Mouse (Mus musculus) liver, embryonic 14.5 days (tissue): Measurements from ENCODE around the gene Strbp. TPM values are rescaled to one million over a fixed set of nuclear protein-coding genes. Genes with fewer than 3 reads are reported as not detected.

ENCODE experiments used
- ATAC-seq: fragments of 200-750 bp; cut with Nextera tagmentation; 2 replicates; pipeline ENCODE4 v1.8.0; 2017; ENCODE audit warnings: moderate number of reproducible peaks, mild to moderate bottlenecking, moderate library complexity; ENCODE audit not compliant: insufficient read depth
- DNase-seq, 3 experiments: peaks; one replicate each; pipeline ENCODE4 v3.0.0-alpha.2; 2012 to 2013; ENCODE audit warnings: low read depth in 3 of 3, low spot score in 3 of 3
- H3K27ac ChIP-seq: fragments of 300-500 bp; sonication (generic); 2 replicates; pipeline ENCODE4 v1.5.1; 2014; ENCODE audit warnings: moderate library complexity, mild to moderate bottlenecking, control low read depth, inconsistent platforms
- H3K27me3 ChIP-seq: fragments of 300-500 bp; sonication (generic); 2 replicates; pipeline ENCODE4 v1.6.1; 2014; ENCODE audit warnings: mild to moderate bottlenecking, low read length, moderate library complexity; ENCODE audit not compliant: control insufficient read depth, insufficient read depth
- H3K36me3 ChIP-seq: fragments of 300-500 bp; sonication (generic); replicated peaks from 2 replicates; pipeline ENCODE4 v1.6.1; 2014; ENCODE audit warnings: low read depth; ENCODE audit not compliant: control insufficient read depth, insufficient read depth
- H3K4me1 ChIP-seq, 2 experiments: fragments of 200-500 bp in 1 of 2; fragments of 300-500 bp in 1 of 2; sonication (generic) in 1 of 2; replicated peaks; 2 replicates each; pipeline ENCODE4 v1.6.1; 2012 to 2014; ENCODE audit warnings: antibody characterized with exemption in 1 of 2, inconsistent platforms in 1 of 2, low read length in 1 of 2; ENCODE audit not compliant: control insufficient read depth in 2 of 2, insufficient read depth in 2 of 2
- H3K4me2 ChIP-seq: fragments of 300-500 bp; sonication (generic); 2 replicates; pipeline ENCODE4 v1.6.1; 2014; ENCODE audit warnings: low read depth, mild to moderate bottlenecking, control low read depth, moderate library complexity
- H3K4me3 ChIP-seq, 2 experiments: fragments of 200-500 bp in 1 of 2; fragments of 300-500 bp in 1 of 2; sonication (generic) in 1 of 2; 2 replicates each; pipeline ENCODE4 v1.5.1; 2012 to 2014; ENCODE audit warnings: low read depth in 2 of 2, low read length in 2 of 2, mild to moderate bottlenecking in 2 of 2, control low read depth in 1 of 2, inconsistent platforms in 1 of 2, moderate library complexity in 1 of 2; ENCODE audit not compliant: insufficient read depth in 1 of 2
- H3K9ac ChIP-seq: fragments of 300-500 bp; sonication (generic); replicated peaks from 2 replicates; pipeline ENCODE4 v1.6.1; 2014; ENCODE audit warnings: mild to moderate bottlenecking, control low read depth, moderate library complexity
- H3K9me3 ChIP-seq: fragments of 300-500 bp; sonication (generic); 2 replicates; pipeline ENCODE4 v1.6.1; 2016; ENCODE audit warnings: low read length, mixed read lengths; ENCODE audit not compliant: control insufficient read depth
- CTCF ChIP-seq: IDR thresholded peaks from 2 replicates; pipeline ENCODE4 v1.5.1; 2016; ENCODE audit warnings: antibody characterized with exemption, low read depth, control low read depth
- EP300 ChIP-seq: IDR thresholded peaks from 2 replicates; pipeline ENCODE4 v1.6.1; 2016; ENCODE audit warnings: antibody characterized with exemption, low read depth
- WGBS: fragments of 180-500 bp; shearing (Covaris S2); extraction: QIAGEN DNeasy Blood & Tissue Kit; methylation state at CpG from one replicate; pipeline ENCODE4 v1.1.7; 2014; ENCODE audit not compliant: insufficient replicate concordance; 5-methylcytosine and 5-hydroxymethylcytosine counted together
- polyA plus RNA-seq, 2 experiments: library from polyadenylated mRNA; depleted of rRNA in 1 of 2; stranded (reverse) in 1 of 2; unstranded in 1 of 2; fragments of >200 nt; fragmentation: Nextera tagmentation in 1 of 2; extraction: Ambion mirVana in 1 of 2; gene quantifications; 2 replicates each; pipeline versions ENCODE4 v1.2.1 to v1.2.3; 2012 to 2014

Gene Strbp
- polyA plus RNA-seq, 2 experiments, result 8.3 to 16.4 TPM

DNA sequence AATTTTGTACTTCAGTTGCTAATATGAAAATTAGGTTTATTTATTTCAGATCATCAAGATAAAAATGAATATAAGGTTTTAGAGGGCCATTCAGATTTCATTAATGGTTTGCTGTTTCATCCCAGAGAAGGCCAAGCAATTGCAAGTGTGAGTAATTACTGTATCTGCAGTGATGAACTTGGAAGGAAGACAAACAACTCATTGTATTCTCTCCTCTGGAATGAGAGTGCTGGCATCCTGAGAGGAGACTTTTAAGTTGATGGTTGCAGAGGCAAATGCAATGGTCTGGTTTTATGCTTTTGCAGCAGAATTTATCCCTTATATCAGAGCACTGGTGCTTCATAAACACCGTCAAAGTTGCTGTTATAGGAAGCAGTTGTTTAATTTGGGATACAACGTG lies 214.7 kb downstream of the Strbp start:
- Histone ChIP-seq H3K27me3 (no peaks in the 10 kb centered on the region), H3K4me2 (no peak overlapping the region), H3K9ac (no peak overlapping the region), H3K9me3 (no peaks in the 10 kb centered on the region), H3K4me3 (no peak overlapping the region), H3K4me1 (peaks cover 0 to 2% of the 10 kb centered on the region in 2 experiments; a peak in 3 of 4 replicates), H3K36me3 (peaks cover 4% of the 10 kb centered on the region), H3K27ac (no peak overlapping the region)
- TF ChIP-seq EP300 (no peak), CTCF (no peak)
- DNase-seq, result no peak
- WGBS, result 82% methylated on average over 2 of the region's 2 CpGs
- ATAC-seq, result no peak

DNA sequence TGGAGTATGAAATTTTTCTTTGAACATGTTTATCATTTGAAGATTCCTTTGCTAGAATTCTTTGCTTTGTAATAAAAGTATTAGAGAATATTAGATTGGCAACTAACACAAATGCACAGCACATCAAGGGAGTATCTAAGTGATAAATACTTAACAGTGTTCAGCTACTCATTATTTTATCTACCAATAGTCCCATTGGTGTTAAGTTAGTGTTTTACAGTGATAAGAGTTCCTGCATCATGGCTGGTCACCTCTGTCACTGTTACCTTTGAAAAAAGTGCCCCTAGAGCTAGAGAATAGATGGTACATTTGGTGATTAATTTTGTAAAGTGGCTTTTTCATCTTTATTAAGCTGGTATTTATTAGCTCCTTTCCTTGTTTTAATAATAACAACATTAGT lies 217.3 kb downstream of the Strbp start:
- peak; percentile 46; the same call in 1 of the 2 replicates for TF ChIP-seq EP300
- no peak for TF ChIP-seq CTCF
- Histone ChIP-seq H3K27me3 (no peaks in the 10 kb centered on the region), H3K4me1 (peaks cover 0 to 2% of the 10 kb centered on the region in 2 experiments; a peak in 3 of 4 replicates), H3K9ac (no peak overlapping the region), H3K4me2 (no peak overlapping the region), H3K27ac (no peak overlapping the region), H3K4me3 (no peak overlapping the region), H3K36me3 (no peaks in the 10 kb centered on the region; the same call in none of the 2 replicates), H3K9me3 (no peaks in the 10 kb centered on the region)
- peak; percentile 72 for ATAC-seq
- DNase-seq, result peak; percentile 4 to 19 (median 17)

DNA sequence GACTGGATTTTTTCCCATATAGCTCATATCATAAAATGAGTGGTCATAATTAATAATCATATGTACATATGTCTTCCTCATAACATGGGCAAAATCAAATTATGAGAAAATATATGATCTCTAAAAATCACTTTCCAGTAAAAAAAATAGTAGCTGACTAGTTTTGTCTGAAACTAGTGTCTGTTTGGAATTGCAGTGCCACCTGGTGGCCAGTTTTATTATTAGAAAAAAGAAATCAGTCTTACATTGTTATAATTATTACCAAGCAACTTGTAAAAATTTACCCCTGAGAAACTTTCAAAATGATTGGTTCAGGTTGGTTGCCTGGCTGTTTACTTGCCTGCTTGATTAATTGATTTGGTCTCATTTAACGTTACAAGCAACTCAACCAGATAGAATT lies 218.3 kb downstream of the Strbp start:
- no peaks in the 10 kb centered on the region for H3K27me3 ChIP-seq
- DNase-seq, result peak; percentile 25 to 44 (median 37)
- 0 out of 2 replicates have a peak, but pooled peaks have one; percentile 6 for TF ChIP-seq EP300
- peak; percentile 57; the same call in 1 of the 2 replicates for TF ChIP-seq CTCF
- no peak for ATAC-seq
- H3K4me2 ChIP-seq, result no peak overlapping the region
- H3K4me3 ChIP-seq, result no peak overlapping the region
- peaks cover 0 to 2% of the 10 kb centered on the region in 2 experiments; a peak in 3 of 4 replicates for H3K4me1 ChIP-seq
- H3K9me3 ChIP-seq, result no peaks in the 10 kb centered on the region
- 74% methylated on average over 1 of the region's 1 CpGs for WGBS
- no peak overlapping the region for H3K9ac ChIP-seq
- no peaks in the 10 kb centered on the region; the same call in none of the 2 replicates for H3K36me3 ChIP-seq
- no peak overlapping the region for H3K27ac ChIP-seq

DNA sequence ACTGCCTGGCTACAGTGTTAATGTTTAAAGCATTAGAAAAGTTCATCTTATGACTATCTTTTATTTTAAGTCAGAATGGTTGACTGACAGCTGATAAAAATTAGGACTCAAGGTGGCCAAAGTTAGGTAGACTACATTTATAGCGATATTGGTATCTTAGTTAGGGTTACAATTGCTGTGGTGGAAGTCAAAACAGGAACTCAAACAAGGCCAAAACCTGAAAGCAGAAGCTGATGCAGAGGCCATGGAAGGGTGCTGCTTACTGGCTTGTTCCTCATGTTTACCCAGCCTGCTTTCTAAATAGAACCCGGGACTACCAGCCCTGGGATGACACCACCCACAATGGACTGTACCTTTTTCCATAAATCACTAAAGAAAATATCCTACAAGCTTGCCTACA lies 219.5 kb downstream of the Strbp start:
- Histone ChIP-seq H3K4me3 (no peak overlapping the region), H3K27me3 (no peaks in the 10 kb centered on the region), H3K9me3 (no peaks in the 10 kb centered on the region), H3K9ac (no peak overlapping the region), H3K27ac (no peak overlapping the region), H3K36me3 (no peaks in the 10 kb centered on the region; the same call in none of the 2 replicates), H3K4me1 (peaks cover 2 to 7% of the 10 kb centered on the region in 2 experiments; a peak in 3 of 4 replicates), H3K4me2 (no peak overlapping the region)
- no peak for ATAC-seq
- 51% methylated on average over 2 of the region's 2 CpGs for WGBS
- TF ChIP-seq CTCF, result no peak
- no peak for TF ChIP-seq EP300
- DNase-seq, result no peak

DNA sequence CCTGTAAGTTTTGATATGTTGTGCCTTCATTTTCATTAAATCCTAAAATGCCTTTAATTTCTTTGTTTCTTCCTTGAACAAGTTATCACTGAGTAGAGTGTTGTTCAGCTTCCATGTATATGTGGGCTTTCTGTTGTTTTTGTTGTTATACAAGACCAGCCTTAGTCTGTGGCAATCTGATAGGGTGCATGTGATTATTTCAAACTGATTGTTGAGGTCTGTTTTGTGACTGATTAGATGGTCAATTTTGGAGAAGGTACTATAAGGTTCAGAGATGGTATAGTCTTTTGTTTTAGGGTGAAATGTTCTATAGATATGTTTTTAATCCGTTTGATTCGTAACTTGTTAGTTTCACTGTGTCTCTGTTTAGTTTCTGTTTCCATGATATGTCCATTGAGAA lies 223.6 kb downstream of the Strbp start:
- Histone ChIP-seq H3K36me3 (peaks cover 9% of the 10 kb centered on the region), H3K9me3 (no peaks in the 10 kb centered on the region), H3K4me1 (0 out of 4 replicates have a peak, but pooled peaks cover 2 to 4% of the 10 kb centered on the region in 2 experiments), H3K9ac (no peak overlapping the region), H3K27ac (no peak overlapping the region), H3K27me3 (no peaks in the 10 kb centered on the region), H3K4me3 (no peak overlapping the region), H3K4me2 (peak overlapping the region; percentile 29)
- TF ChIP-seq CTCF (no peak), EP300 (peak; percentile 63)
- 52% methylated on average over 2 of the region's 2 CpGs for WGBS
- DNase-seq (peak; percentile 6 to 27 (median 7)), ATAC-seq (peak; percentile 65; the same call in 1 of the 2 replicates)
